Mouse (Mus musculus) neural tube, embryonic 14.5 days (tissue): ENCODE measurements around the gene Vwa8. TPM values are rescaled to one million over a fixed set of nuclear protein-coding genes. Genes with fewer than 3 reads are reported as not detected.
A peak's percentile ranks its signal among the peaks of the same experiment; 100 is the strongest.

Experiments used
- ATAC-seq: fragments of 200-750 bp; cut with Nextera tagmentation; 2 replicates; pipeline ENCODE4 v1.8.0; 2017; ENCODE audit warnings: low read depth, mild to moderate bottlenecking, moderate TSS enrichment, moderate library complexity
- H3K27ac ChIP-seq: fragments of 300-500 bp; sonication (generic); 2 replicates; pipeline ENCODE4 v1.5.1; 2014; ENCODE audit warnings: low read depth, mild to moderate bottlenecking, control low read depth, low read length, moderate library complexity, mixed read lengths
- H3K27me3 ChIP-seq: fragments of 300-500 bp; sonication (generic); 2 replicates; pipeline ENCODE4 v1.6.1; 2014; ENCODE audit warnings: low read length; ENCODE audit not compliant: control insufficient read depth, insufficient read depth
- H3K36me3 ChIP-seq: fragments of 300-500 bp; sonication (generic); 2 replicates; pipeline ENCODE4 v1.6.1; 2014; ENCODE audit warnings: low read length, mixed read lengths; ENCODE audit not compliant: control insufficient read depth, insufficient read depth
- H3K4me1 ChIP-seq: fragments of 300-500 bp; sonication (generic); 2 replicates; pipeline ENCODE4 v1.6.1; 2014; ENCODE audit warnings: low read length; ENCODE audit not compliant: control insufficient read depth, insufficient read depth
- H3K4me2 ChIP-seq: fragments of 300-500 bp; sonication (generic); 2 replicates; pipeline ENCODE4 v1.6.1; 2014; ENCODE audit warnings: mild to moderate bottlenecking, low read depth, low read length, control low read depth
- H3K4me3 ChIP-seq: fragments of 300-500 bp; sonication (generic); 2 replicates; pipeline ENCODE4 v1.5.1; 2014; ENCODE audit warnings: low read depth, low read length, control low read depth, mixed read lengths
- H3K9ac ChIP-seq: fragments of 300-500 bp; sonication (generic); replicated peaks from 2 replicates; pipeline ENCODE4 v1.6.1; 2014; ENCODE audit warnings: low read depth, mild to moderate bottlenecking, control low read depth, low read length, mixed read lengths
- H3K9me3 ChIP-seq: fragments of 300-500 bp; sonication (generic); 2 replicates; pipeline ENCODE4 v1.6.1; 2016; ENCODE audit warnings: low read length; ENCODE audit not compliant: control insufficient read depth
- WGBS: fragments of 180-500 bp; shearing (Covaris S2); extraction: QIAGEN DNeasy Blood & Tissue Kit; methylation state at CpG from one replicate; pipeline ENCODE4 v1.1.7; 2014; 5-methylcytosine and 5-hydroxymethylcytosine counted together
- polyA plus RNA-seq: library from polyadenylated mRNA; unstranded; fragments of >200 nt; fragmentation: Nextera tagmentation; extraction: Ambion mirVana; gene quantifications from 2 replicates; pipeline ENCODE4 v1.2.1, GENCODE M21; 2014

Vwa8 gene
- polyA plus RNA-seq, 1 experiment from 2014 or later = 8.7 TPM

DNA sequence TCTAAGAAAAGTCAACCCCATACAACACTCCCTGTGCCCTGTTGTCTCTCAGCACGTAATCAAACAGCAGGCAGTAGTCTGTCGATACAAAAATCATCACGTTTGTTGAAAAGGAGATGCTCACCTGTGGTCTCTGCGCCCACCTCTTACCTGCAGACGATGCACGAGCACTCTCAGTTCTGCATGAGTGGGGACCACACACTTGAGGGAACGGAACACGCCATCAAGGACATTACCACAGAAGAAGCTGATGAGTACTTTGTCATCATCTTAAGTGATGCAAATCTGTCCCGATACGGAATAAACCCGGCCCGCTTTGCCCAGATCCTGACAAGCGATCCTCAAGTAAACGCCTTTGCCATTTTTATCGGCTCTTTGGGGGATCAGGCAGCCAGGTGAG lies 349.2 kb downstream of the Vwa8 start:
- Histone ChIP-seq H3K36me3 (no peaks in the 10 kb centered on the region), H3K4me3 (no peak overlapping the region), H3K4me2 (no peak overlapping the region), H3K9ac (no peak overlapping the region), H3K4me1 (peaks cover 14% of the 10 kb centered on the region), H3K27ac (no peak overlapping the region), H3K27me3 (no peaks in the 10 kb centered on the region), H3K9me3 (no peaks in the 10 kb centered on the region)
- WGBS = 90% methylated on average over 15 of the region's 15 CpGs
- no peak for ATAC-seq

DNA sequence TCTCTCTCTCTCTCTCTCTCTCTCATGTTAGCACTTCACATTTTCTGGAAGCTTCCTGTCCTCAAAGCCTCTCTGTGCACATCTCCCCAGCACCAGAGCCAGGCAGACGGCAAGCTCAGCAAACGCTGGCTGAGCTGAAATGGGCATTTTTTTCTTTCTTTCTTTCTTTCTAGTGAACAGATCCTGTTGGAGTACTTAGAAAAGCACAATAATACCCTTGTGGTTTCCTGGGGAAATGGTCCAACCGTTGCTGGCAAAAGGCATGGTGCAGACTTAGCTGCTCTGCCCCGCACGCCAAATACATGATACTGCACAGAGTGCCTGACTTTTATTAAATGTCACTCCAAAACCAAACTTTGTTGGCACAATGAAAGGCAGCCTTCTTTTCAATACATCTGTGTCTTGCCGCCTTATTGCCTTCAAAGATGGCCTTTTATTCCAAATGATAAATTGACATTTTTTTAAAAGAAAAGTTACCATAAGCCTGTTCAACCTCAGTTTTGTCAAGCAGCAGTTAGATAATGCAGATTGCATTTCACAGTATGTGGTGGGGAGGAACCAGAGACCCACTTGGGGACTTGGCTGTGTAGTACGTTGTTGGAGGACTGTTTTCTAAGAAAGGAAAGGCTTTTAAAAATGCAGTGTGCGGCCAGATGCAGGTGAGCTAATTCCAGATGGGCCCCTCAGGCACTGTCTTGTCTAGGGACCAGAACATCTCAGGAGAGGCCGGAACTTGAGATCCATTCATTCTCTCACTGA lies 351.5 kb downstream of the Vwa8 start:
- no peak overlapping the region for H3K4me3 ChIP-seq
- peak; percentile 33; the same call in 1 of the 2 replicates for ATAC-seq
- H3K4me2 ChIP-seq = no peak overlapping the region
- no peak overlapping the region for H3K9ac ChIP-seq
- no peaks in the 10 kb centered on the region for H3K27me3 ChIP-seq
- H3K36me3 ChIP-seq = no peaks in the 10 kb centered on the region
- H3K27ac ChIP-seq = peak overlapping the region; percentile 69
- 39% methylated on average over 9 of the region's 9 CpGs for WGBS
- H3K9me3 ChIP-seq = no peaks in the 10 kb centered on the region
- peaks cover 24% of the 10 kb centered on the region for H3K4me1 ChIP-seq

DNA sequence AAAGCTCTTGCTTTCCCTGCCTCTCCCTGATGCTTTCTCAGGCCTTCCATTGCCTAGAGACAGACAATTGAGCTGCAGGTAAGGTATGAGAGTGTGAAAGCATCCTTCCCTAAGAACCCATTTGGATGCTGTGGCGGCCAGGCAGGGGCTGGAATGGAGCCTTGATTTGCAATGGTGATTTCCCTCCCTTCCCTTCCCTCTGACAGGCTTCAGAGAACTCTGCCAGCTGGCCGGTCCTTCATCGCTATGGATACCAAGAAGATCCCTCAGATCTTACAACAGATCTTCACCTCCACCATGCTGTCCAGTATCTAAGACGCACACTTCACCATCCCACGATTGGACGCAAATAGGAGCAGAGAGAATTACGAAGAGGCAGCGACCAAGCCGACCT lies 352.0 kb downstream of the Vwa8 start:
- ATAC-seq = no peak
- H3K4me1 ChIP-seq = peaks cover 24% of the 10 kb centered on the region
- H3K9ac ChIP-seq = no peak overlapping the region
- H3K27me3 ChIP-seq = no peaks in the 10 kb centered on the region
- no peaks in the 10 kb centered on the region for H3K9me3 ChIP-seq
- no peak overlapping the region for H3K4me3 ChIP-seq
- no peak overlapping the region for H3K4me2 ChIP-seq
- 58% methylated on average over 9 of the region's 9 CpGs for WGBS
- H3K27ac ChIP-seq = peak overlapping the region; percentile 48; the same call in 1 of the 2 replicates
- H3K36me3 ChIP-seq = no peaks in the 10 kb centered on the region

DNA sequence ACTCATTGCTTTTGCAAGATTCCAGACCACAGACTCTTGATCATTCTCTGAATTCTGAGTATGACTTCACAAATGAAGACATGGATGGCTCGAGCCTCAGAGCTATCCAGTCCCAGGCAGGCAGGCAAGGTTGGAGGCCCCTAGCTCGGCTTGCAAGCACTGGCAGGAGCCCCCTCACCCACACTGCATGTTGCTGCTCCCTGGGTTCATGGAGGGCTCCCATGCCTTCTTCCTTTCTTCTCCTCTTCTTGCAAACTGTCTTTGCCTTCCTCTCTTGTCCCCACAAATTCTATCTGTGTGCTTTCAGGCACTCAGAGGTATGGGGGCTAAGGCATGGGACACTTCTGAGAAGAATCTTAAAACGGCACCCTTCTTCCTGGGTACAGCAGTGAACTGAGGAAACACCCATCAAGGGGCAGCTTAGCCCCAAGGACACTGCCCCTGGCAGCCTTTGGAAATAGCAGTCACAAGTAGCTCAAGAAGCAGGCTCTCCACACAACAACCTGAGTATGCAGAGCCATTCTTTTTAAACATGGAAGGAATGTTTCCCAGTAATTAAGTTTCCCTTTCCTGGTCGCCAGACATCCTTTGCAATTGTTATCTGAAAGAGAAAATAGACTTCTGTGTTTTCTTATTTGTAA lies 354.0 kb downstream of the Vwa8 start:
- H3K4me3 ChIP-seq = no peak overlapping the region
- H3K36me3 ChIP-seq = no peaks in the 10 kb centered on the region
- no peak overlapping the region for H3K9ac ChIP-seq
- 34% methylated on average over 4 of the region's 4 CpGs for WGBS
- ATAC-seq = no peak
- no peaks in the 10 kb centered on the region for H3K9me3 ChIP-seq
- H3K4me2 ChIP-seq = no peak overlapping the region
- no peaks in the 10 kb centered on the region for H3K27me3 ChIP-seq
- peak overlapping the region; percentile 66; the same call in 1 of the 2 replicates for H3K27ac ChIP-seq
- H3K4me1 ChIP-seq = peaks cover 29% of the 10 kb centered on the region

DNA sequence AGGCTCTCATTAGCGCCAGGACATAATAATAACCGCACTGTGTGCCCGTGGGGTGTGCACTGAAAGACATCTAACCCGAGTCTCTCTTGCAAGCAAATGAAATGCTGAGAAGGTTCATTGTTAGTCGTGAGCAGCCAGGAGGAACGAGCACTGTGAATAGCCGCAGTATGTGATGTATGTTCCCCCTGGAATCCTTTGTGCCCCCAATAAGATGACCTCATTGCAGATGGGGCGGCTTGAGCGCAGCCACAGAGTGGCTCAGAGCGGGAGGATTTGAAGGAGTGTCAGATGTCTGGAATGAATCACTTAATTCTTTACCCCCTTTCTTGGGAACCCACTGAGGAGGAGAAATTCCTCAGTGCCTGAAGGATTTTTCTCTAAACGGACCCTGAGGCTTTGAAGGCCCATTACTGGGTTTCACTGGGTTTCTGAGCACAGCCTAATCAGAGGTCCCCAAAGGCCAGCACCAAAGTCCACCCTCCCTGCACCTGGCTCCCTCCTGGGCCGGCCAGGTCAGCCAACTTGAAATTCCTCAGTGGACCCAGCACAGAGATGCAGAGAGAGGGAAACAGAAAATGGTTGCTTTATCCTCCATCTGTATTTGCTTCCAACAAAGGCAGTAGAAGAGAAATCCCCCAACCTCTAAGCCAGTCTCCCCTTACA lies 354.8 kb downstream of the Vwa8 start:
- no peaks in the 10 kb centered on the region for H3K9me3 ChIP-seq
- H3K27me3 ChIP-seq = no peaks in the 10 kb centered on the region
- peak overlapping the region; percentile 16; the same call in 1 of the 2 replicates for H3K4me2 ChIP-seq
- H3K27ac ChIP-seq = peak overlapping the region; percentile 66
- H3K9ac ChIP-seq = peak overlapping the region; percentile 5; the same call in 1 of the 2 replicates
- H3K4me1 ChIP-seq = peaks cover 29% of the 10 kb centered on the region
- 7% methylated on average over 12 of the region's 12 CpGs for WGBS
- no peak overlapping the region for H3K4me3 ChIP-seq
- H3K36me3 ChIP-seq = no peaks in the 10 kb centered on the region
- ATAC-seq = peak; percentile 85

DNA sequence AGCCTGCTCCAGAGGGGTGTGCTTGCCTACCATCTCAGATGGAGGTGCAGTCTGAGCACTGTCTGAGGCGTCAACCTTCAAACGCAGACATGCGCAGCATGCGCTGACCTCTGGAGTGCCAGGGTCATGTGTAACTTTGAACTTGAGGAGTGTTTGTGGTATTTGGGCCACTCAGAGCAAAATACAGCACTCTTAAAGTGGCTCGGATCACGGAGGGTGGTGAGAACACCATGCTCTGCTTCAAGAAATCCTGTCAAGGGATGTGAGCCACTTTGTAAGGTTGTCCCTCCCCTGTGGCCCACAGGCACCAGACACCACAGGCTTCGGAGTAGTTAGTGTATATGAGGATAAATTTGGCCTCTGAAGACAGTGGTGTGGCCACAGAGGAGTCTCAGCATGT lies 356.0 kb downstream of the Vwa8 start:
- H3K27ac ChIP-seq = no peak overlapping the region
- H3K4me3 ChIP-seq = no peak overlapping the region
- H3K4me1 ChIP-seq = peaks cover 25% of the 10 kb centered on the region
- WGBS = 93% methylated on average over 7 of the region's 7 CpGs
- H3K9ac ChIP-seq = no peak overlapping the region
- H3K36me3 ChIP-seq = no peaks in the 10 kb centered on the region
- H3K9me3 ChIP-seq = no peaks in the 10 kb centered on the region
- H3K4me2 ChIP-seq = no peak overlapping the region
- ATAC-seq = no peak
- H3K27me3 ChIP-seq = no peaks in the 10 kb centered on the region

DNA sequence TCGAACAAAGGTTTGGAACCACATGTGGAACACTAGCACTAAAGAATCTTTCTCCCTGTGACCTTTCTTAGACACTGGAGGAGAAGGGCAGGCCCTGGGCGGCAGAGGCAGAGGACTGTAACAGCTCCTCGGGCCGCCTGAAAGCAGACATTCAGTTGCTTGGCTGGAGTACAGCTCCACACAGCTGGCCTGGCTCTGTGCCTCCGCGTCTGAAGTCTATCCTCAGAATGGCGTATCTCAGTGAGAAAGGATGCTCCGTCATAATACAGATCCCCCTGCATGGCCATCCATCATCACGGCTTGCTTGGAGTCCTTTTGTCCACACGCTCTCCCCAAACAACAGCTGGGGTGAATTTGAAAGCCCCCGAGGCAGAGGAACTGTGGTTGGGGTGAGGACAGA lies 357.4 kb downstream of the Vwa8 start:
- peaks cover 18% of the 10 kb centered on the region for H3K4me1 ChIP-seq
- 32% methylated on average over 11 of the region's 11 CpGs for WGBS
- H3K9me3 ChIP-seq = no peaks in the 10 kb centered on the region
- no peaks in the 10 kb centered on the region for H3K27me3 ChIP-seq
- no peak overlapping the region for H3K4me2 ChIP-seq
- H3K36me3 ChIP-seq = no peaks in the 10 kb centered on the region
- H3K27ac ChIP-seq = peak overlapping the region; percentile 62
- no peak overlapping the region for H3K4me3 ChIP-seq
- peak; percentile 71 for ATAC-seq
- H3K9ac ChIP-seq = no peak overlapping the region

DNA sequence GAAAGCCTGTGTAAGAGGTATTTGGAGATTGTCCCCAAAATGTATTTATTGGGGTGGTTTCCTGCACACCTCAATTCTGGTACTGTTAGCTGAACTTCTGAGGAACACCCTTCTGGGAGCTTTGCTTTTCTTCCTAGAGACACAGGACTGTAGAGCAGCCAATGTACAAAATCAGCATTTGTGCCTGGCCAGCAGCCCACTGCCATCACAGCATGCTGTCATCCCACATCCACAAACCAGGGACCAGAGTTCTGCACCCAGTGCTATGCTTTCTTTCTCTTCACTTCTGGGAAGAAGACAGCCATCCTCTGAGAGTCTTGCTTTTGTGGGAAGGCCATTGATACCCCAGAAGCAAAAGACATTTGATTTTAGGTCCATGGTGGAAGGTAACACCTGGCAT lies 359.6 kb downstream of the Vwa8 start:
- H3K4me2 ChIP-seq = no peak overlapping the region

DNA sequence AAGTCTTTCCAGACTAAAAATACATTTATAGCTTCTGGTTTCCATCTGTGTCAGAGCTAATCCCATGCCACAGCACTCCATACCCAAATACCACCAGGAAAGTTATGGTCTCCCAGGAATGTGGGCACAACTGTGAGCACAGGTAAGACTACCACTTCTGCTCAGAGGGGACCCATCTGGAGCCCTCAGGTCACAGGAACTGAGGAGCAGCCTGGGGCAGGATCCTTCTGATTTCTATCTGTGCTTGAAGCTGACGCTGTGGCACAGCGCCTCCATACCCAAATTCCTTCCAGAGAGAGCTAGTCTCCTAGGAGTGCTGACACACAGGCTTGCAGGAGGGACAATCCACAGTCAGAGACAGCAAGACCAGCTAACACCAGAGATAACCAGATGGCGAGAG lies 361.0 kb downstream of the Vwa8 start:
- no peak overlapping the region for H3K4me2 ChIP-seq
- H3K36me3 ChIP-seq = no peaks in the 10 kb centered on the region
- no peak overlapping the region for H3K4me3 ChIP-seq
- no peak overlapping the region for H3K9ac ChIP-seq
- no peaks in the 10 kb centered on the region for H3K9me3 ChIP-seq
- ATAC-seq = no peak
- H3K27ac ChIP-seq = no peak overlapping the region
- 90% methylated on average over 3 of the region's 3 CpGs for whole genome bisulfite sequencing
- H3K27me3 ChIP-seq = no peaks in the 10 kb centered on the region
- peaks cover 5% of the 10 kb centered on the region; the same call in 1 of the 2 replicates for H3K4me1 ChIP-seq

More for the DNA sequence above, 359.6 kb downstream of the Vwa8 start:
- no peaks in the 10 kb centered on the region for H3K27me3 ChIP-seq
- no peaks in the 10 kb centered on the region for H3K36me3 ChIP-seq
- no peak overlapping the region for H3K27ac ChIP-seq
- no peak overlapping the region for H3K9ac ChIP-seq
- H3K4me1 ChIP-seq = peaks cover 12% of the 10 kb centered on the region
- H3K9me3 ChIP-seq = no peaks in the 10 kb centered on the region
- no peak overlapping the region for H3K4me3 ChIP-seq
- ATAC-seq = no peak
